Mouse (Mus musculus): Measurements from ENCODE around the gene Nxt1.

Nxt1 gene

GRCm38 (mm10) chr2:148672199-148673096 lies at the start of gene Nxt1:
Gene Nxt1, plus strand, starts transcription at chr2:148672601.
- peak; percentile 99 to 100 for DNase-seq

GRCm38 (mm10) chr2:148623067-148623466 lies 49.3 kb upstream of the Nxt1 start:
- no peak for DNase-seq

- no peak for DNase-seq
Measured at GRCm38 (mm10) chr2:148624484-148624883, 47.9 kb upstream of the Nxt1 start.

GRCm38 (mm10) chr2:148627011-148627471 lies 45.4 kb upstream of the Nxt1 start:
- DNase-seq: no peak

GRCm38 (mm10) chr2:148631011-148631410 lies 41.4 kb upstream of the Nxt1 start:
- no peak for DNase-seq

GRCm38 (mm10) chr2:148631602-148632001 lies 40.8 kb upstream of the Nxt1 start:
- DNase-seq: no peak

- DNase-seq: no peak
Measured at GRCm38 (mm10) chr2:148634466-148634865, 37.9 kb upstream of the Nxt1 start.

- DNase-seq: no peak
Measured at GRCm38 (mm10) chr2:148642610-148643370, 29.6 kb upstream of the Nxt1 start.

GRCm38 (mm10) chr2:148644421-148645000 lies 27.9 kb upstream of the Nxt1 start:
- no peak for DNase-seq

- DNase-seq: no peak
Measured at GRCm38 (mm10) chr2:148650587-148651357, 21.6 kb upstream of the Nxt1 start.

- peak; percentile 36 to 54 for DNase-seq
Measured at GRCm38 (mm10) chr2:148654961-148655360, 17.4 kb upstream of the Nxt1 start.

- DNase-seq: no peak
Measured at GRCm38 (mm10) chr2:148663458-148663857, 8.9 kb upstream of the Nxt1 start.

GRCm38 (mm10) chr2:148677801-148678200 lies 5.4 kb downstream of the Nxt1 start:
- peak; percentile 42 to 47 for DNase-seq

- DNase-seq: no peak
Measured at GRCm38 (mm10) chr2:148679346-148679745, 6.9 kb downstream of the Nxt1 start.

- DNase-seq: peak; percentile 98 to 100
Measured at GRCm38 (mm10) chr2:148680775-148681291, 8.4 kb downstream of the Nxt1 start, which contains the start of gene Gzf1. Gene Gzf1, plus strand, starts transcription at chr2:148681023.

- peak; percentile 42 to 50 for DNase-seq
Measured at GRCm38 (mm10) chr2:148681461-148681891, 9.1 kb downstream of the Nxt1 start.

GRCm38 (mm10) chr2:148683031-148683430 lies 10.6 kb downstream of the Nxt1 start:
- DNase-seq: no peak

- DNase-seq: no peak
Measured at GRCm38 (mm10) chr2:148684972-148685371, 12.6 kb downstream of the Nxt1 start.

- no peak for DNase-seq
Measured at GRCm38 (mm10) chr2:148685709-148686108, 13.3 kb downstream of the Nxt1 start.

GRCm38 (mm10) chr2:148686862-148687261 lies 14.5 kb downstream of the Nxt1 start:
- DNase-seq: no peak

- no peak for DNase-seq
Measured at GRCm38 (mm10) chr2:148687971-148688370, 15.6 kb downstream of the Nxt1 start.
